Mouse (Mus musculus) gastrocnemius, adult 2 months (tissue): ENCODE measurements around the gene Slc43a2. TPM values are rescaled to one million over a fixed set of nuclear protein-coding genes. Genes with fewer than 3 reads are reported as not detected.

Source experiments
- DNase-seq: peaks from one replicate; pipeline ENCODE4 v3.0.0; 2022
- H3K27ac ChIP-seq: fragments of 200-600 bp; 2 replicates; pipeline ENCODE4 v1.8.1; 2022; ENCODE audit warnings: mild to moderate bottlenecking
- H3K4me3 ChIP-seq: fragments of 200-600 bp; 2 replicates; pipeline ENCODE4 v1.8.1; 2022; ENCODE audit warnings: mild to moderate bottlenecking, moderate library complexity
- CTCF ChIP-seq: fragments of 200-600 bp; IDR thresholded peaks from 2 replicates; pipeline ENCODE4 v1.8.1; 2022; ENCODE audit warnings: antibody characterized with exemption, mild to moderate bottlenecking, moderate library complexity
- intact Hi-C: fragments of 180-260 bp; cut with DNase I; formaldehyde crosslinking; loops from one replicate; pipeline ENCODE4 v1.15.1; 2025
- total RNA-seq, 2 experiments: library from RNA; stranded (reverse); gene quantifications; 2 replicates each; pipeline ENCODE4 v1.2.3; 2021

Slc43a2 gene
- total RNA-seq, 2 experiments from 2014 or later, result 19.0 to 41.6 TPM

DNA sequence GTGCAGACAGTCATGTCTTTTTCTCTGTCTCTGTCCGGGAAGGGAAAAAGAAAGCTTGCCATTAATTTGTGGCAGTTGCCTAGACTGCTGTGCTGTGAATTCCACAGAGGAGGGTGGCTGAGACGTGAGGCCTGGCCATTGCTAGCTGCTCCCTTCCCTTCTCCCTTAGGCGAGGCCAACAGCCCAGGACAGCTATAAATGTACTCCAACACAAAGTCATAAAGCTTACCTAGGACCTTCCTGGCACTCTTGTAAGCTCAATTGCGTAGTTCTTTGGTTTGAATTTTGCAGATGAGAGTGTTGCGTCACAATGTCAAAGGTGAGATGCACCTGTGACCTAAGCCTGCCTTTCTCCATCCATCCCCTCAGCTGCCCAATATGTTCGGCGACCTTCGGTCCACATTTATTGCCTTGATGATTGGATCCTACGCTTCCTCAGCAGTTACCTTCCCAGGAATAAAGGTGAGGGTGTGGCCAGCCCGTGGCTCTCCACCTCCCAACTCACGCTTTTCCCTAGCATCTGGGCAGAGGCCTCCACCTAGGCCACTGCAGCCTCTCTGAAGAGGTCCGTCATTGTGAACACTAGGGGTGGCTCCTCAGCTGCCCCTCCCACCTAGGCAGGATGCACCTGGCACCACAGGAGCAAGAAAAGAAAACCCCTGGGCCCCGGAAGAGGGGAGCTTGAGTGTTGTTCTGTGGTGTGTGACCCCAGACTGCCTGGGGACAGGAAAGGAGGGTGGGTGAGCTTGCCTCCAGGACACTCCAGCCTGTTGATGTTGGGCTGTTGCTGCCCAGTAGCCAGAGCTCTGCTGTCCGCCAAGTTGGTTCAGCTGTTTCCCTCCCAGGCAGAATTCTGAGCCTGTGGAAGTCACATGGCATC is 29.3 kb downstream of the Slc43a2 start:
- DNase-seq, result no peak
- Histone ChIP-seq H3K4me3 (no peak overlapping the region), H3K27ac (peak overlapping the region; percentile 66)
- TF ChIP-seq CTCF, result no peak
- intact Hi-C loops, result no loop called here

- H3K27ac ChIP-seq, result peak overlapping the region; percentile 66
- no peak overlapping the region for H3K4me3 ChIP-seq
- intact Hi-C loops, result no loop called here
- DNase-seq, result no peak
- no peak for TF ChIP-seq CTCF
Measured at GRCm38 (mm10) chr11:75561410-75561791, 29.9 kb downstream of the Slc43a2 start.

- Histone ChIP-seq H3K27ac (peak overlapping the region; percentile 89), H3K4me3 (peak overlapping the region; percentile 43; the same call in 1 of the 2 replicates)
- intact Hi-C loops, result no loop called here
- TF ChIP-seq CTCF, result peak; percentile 14; the same call in 1 of the 2 replicates
- DNase-seq, result peak; percentile 72
Measured at GRCm38 (mm10) chr11:75562840-75563239, 31.3 kb downstream of the Slc43a2 start.

DNA sequence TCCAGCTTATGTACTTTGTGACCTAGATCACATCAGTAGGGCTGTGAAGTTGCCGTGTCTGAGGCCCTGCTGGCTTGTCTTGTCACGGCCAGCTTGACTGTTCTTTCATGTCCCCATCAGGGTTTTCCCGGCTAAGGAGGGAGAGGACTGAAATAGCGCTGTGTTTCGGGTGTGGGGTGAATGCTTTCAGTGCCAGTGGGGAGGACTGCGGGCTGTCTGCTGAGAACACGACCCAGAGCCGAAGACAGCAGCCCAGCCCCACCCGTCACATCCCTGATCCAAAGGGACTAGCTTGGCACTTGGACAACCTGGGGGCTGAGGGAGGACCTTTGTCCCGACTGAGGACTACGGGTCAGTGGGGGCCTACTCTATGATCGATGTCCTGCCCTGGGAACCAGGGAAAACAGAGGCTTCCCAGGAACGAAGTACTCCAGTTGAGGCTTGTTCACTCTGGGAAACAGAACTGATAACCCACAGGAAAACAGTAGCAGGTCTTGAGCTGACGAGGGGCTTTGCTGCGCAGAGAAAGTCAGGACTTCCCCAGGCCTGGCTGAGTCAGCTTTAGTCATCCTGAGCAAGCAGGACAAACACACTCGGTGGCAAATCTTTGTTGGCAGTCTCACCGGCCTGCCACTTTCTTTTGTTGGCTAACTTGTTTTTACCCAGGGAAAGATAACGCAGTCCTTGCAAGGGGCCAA is 32.5 kb downstream of the Slc43a2 start:
- intact Hi-C loops, result no loop called here
- Histone ChIP-seq H3K27ac (peak overlapping the region; percentile 89), H3K4me3 (peak overlapping the region; percentile 17)
- DNase-seq, result peak; percentile 72
- TF ChIP-seq CTCF, result no peak

GRCm38 (mm10) chr11:75565849-75566248 is 34.4 kb downstream of the Slc43a2 start:
- intact Hi-C loops, result loop anchor here (5.0 kb wide), 1 partner anchor 104 kb away; the partner anchor contains the start of gene Tlcd2
- DNase-seq, result peak; percentile 95
- no peak overlapping the region for H3K4me3 ChIP-seq
- TF ChIP-seq CTCF, result no peak
- peak overlapping the region; percentile 89 for H3K27ac ChIP-seq

GRCm38 (mm10) chr11:75566276-75567196 is 35.0 kb downstream of the Slc43a2 start:
- TF ChIP-seq CTCF, result no peak
- no peak for DNase-seq
- intact Hi-C loops, result loop anchor here (5.0 kb wide), 1 partner anchor 104 kb away; the partner anchor contains the start of gene Tlcd2

GRCm38 (mm10) chr11:75567346-75568114 is 36.0 kb downstream of the Slc43a2 start:
- no peak for TF ChIP-seq CTCF
- Histone ChIP-seq H3K27ac (peak overlapping the region; percentile 89), H3K4me3 (no peak overlapping the region)
- intact Hi-C loops, result loop anchor here (5.0 kb wide), 1 partner anchor 105 kb away; the partner anchor contains the start of gene Tlcd2
- no peak for DNase-seq

More at GRCm38 (mm10) chr11:75566276-75567196, 35.0 kb downstream of the Slc43a2 start:
- no peak overlapping the region for H3K4me3 ChIP-seq
- peak overlapping the region; percentile 89 for H3K27ac ChIP-seq

DNA sequence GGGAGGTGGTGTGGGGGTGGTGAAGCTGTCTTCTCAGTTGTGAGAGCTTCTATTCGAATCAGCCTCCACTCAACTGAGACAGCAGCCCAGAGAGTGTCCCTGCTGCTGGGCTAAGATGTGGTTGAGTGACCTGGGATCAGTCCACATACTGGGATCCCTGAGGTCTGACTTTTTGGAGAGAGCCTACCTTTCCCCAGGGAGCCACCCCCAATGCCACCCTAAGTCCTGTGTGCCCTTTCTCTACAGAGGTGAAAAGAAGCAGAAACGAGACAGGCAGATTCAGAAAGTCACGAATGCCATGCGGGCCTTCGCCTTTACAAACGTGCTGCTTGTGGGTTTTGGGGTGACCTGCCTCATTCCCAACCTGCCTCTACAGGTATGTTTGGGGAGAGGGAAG is 36.6 kb downstream of the Slc43a2 start:
- intact Hi-C loops, result loop anchor here (5.0 kb wide), 1 partner anchor 106 kb away; the partner anchor contains the start of gene Tlcd2
- no peak overlapping the region for H3K4me3 ChIP-seq
- TF ChIP-seq CTCF, result no peak
- DNase-seq, result no peak
- H3K27ac ChIP-seq, result peak overlapping the region; percentile 89

GRCm38 (mm10) chr11:75568962-75569361 is 37.5 kb downstream of the Slc43a2 start:
- DNase-seq, result no peak
- intact Hi-C loops, result loop anchor here (5.0 kb wide), 1 partner anchor 107 kb away; the partner anchor contains the start of gene Tlcd2
- H3K27ac ChIP-seq, result no peak overlapping the region
- no peak overlapping the region for H3K4me3 ChIP-seq
- TF ChIP-seq CTCF, result no peak

DNA sequence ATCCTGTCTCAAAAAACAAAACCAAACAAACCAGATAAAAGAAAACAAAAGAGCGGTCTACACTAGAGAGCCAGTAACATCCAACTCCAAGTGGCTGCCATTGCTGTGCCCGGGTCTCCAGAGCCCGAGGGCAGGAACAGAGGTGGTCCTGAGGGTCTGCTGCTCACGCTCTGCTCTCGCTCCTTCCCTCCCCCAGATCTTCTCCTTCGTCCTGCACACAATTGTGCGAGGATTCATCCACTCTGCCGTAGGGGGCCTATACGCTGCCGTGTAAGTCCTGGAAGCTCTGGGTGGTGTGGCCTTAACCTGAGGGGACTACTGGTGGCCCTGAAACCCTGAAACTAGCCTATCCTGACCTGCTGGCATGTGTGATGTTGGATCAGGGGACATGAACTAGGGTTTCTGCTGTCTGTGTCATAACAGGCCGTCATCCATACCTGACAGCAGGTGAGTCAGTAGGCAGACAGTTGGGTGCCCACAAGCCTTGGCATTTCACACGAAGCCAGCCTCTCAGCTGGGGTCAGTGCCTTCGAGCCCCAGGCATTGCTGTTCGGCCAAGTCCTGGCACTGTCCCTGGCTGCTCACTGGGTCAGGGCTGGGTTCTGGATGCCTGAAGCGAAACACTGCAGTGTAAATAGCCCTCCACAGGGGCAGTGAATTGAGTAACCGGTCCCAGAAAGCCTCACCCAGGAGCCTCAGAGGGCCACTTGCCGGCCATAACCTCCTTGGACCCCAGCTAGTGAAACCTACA is 39.1 kb downstream of the Slc43a2 start:
- intact Hi-C loops, result loop anchor here (5.0 kb wide), 1 partner anchor 168 kb away; no protein-coding TSS in a partner anchor
- Histone ChIP-seq H3K4me3 (peak overlapping the region; percentile 4), H3K27ac (peak overlapping the region; percentile 89)
- TF ChIP-seq CTCF, result no peak
- DNase-seq, result peak; percentile 65
